Mouse (Mus musculus): ENCODE results near the gene Fbxl17.
A peak's percentile ranks its signal among the peaks of the same experiment; 100 is the strongest.

The Fbxl17 gene

GRCm38 (mm10) chr17:63459712-63460495 lies 39.9 kb downstream of the Fbxl17 start:
- no peak for DNase-seq (ENCODE audit: low spot score in 2 of 2)

- DNase-seq (ENCODE audit: low spot score in 2 of 2): no peak
Observed at GRCm38 (mm10) chr17:63458052-63458451, 41.8 kb downstream of the Fbxl17 start.

- DNase-seq (ENCODE audit: low spot score in 2 of 2): no peak
Observed at GRCm38 (mm10) chr17:63451311-63452006, 48.4 kb downstream of the Fbxl17 start.

- no peak for DNase-seq (ENCODE audit: low spot score in 2 of 2)
Observed at GRCm38 (mm10) chr17:63447691-63448090, 52.1 kb downstream of the Fbxl17 start.

GRCm38 (mm10) chr17:63446971-63447679 lies 52.7 kb downstream of the Fbxl17 start:
- DNase-seq (ENCODE audit: low spot score in 2 of 2): no peak

GRCm38 (mm10) chr17:63445212-63445611 lies 54.6 kb downstream of the Fbxl17 start:
- DNase-seq (ENCODE audit: low spot score in 2 of 2): no peak

- no peak for DNase-seq (ENCODE audit: low spot score in 2 of 2)
Observed at GRCm38 (mm10) chr17:63437424-63437823, 62.4 kb downstream of the Fbxl17 start.

- DNase-seq (ENCODE audit: low spot score in 2 of 2): no peak
Observed at GRCm38 (mm10) chr17:63434081-63434480, 65.7 kb downstream of the Fbxl17 start.

GRCm38 (mm10) chr17:63431650-63432049 lies 68.2 kb downstream of the Fbxl17 start:
- DNase-seq (ENCODE audit: low spot score in 2 of 2): no peak

GRCm38 (mm10) chr17:63430395-63431075 lies 69.3 kb downstream of the Fbxl17 start:
- DNase-seq (ENCODE audit: low spot score in 2 of 2): no peak

GRCm38 (mm10) chr17:63423851-63424250 lies 76.0 kb downstream of the Fbxl17 start:
- DNase-seq (ENCODE audit: low spot score in 2 of 2): no peak

GRCm38 (mm10) chr17:63422685-63423084 lies 77.1 kb downstream of the Fbxl17 start:
- DNase-seq (ENCODE audit: low spot score in 2 of 2): no peak

GRCm38 (mm10) chr17:63421864-63422263 lies 78.0 kb downstream of the Fbxl17 start:
- DNase-seq (ENCODE audit: low spot score in 2 of 2): no peak

GRCm38 (mm10) chr17:63419503-63419902 lies 80.3 kb downstream of the Fbxl17 start:
- DNase-seq (ENCODE audit: low spot score in 2 of 2): no peak

GRCm38 (mm10) chr17:63413973-63414580 lies 85.7 kb downstream of the Fbxl17 start:
- no peak for DNase-seq (ENCODE audit: low spot score in 2 of 2)

- no peak for DNase-seq (ENCODE audit: low spot score in 2 of 2)
Observed at GRCm38 (mm10) chr17:63411564-63411963, 88.3 kb downstream of the Fbxl17 start.

- DNase-seq (ENCODE audit: low spot score in 2 of 2): no peak
Observed at GRCm38 (mm10) chr17:63410101-63410500, 89.7 kb downstream of the Fbxl17 start.

GRCm38 (mm10) chr17:63405955-63406354 lies 93.9 kb downstream of the Fbxl17 start:
- no peak for DNase-seq (ENCODE audit: low spot score in 2 of 2)

- no peak for DNase-seq (ENCODE audit: low spot score in 2 of 2)
Observed at GRCm38 (mm10) chr17:63405471-63405870, 94.3 kb downstream of the Fbxl17 start.

GRCm38 (mm10) chr17:63404968-63405367 lies 94.8 kb downstream of the Fbxl17 start:
- DNase-seq (ENCODE audit: low spot score in 2 of 2): peak in 1 of 2 experiments; percentile 46

GRCm38 (mm10) chr17:63403801-63404415 lies 95.9 kb downstream of the Fbxl17 start:
- no peak for DNase-seq (ENCODE audit: low spot score in 2 of 2)

Measured in urinary bladder, postnatal 36 days (tissue).